Mouse (Mus musculus) adrenal gland, postnatal 25 days (tissue): ENCODE measurements around the gene Ppp1r3f. TPM values are rescaled to one million over a fixed set of nuclear protein-coding genes. Genes with fewer than 3 reads are reported as not detected.

Source experiments
- DNase-seq: peaks from one replicate; pipeline ENCODE4 v3.0.0; 2021; ENCODE audit warnings: mixed read lengths
- long read RNA-seq: library from polyadenylated mRNA; stranded (forward); transcript quantifications from one replicate; pipeline ENCODE4 v2.0.0, GENCODE M21; 2021
- total RNA-seq: library from RNA; stranded (reverse); gene quantifications from 2 replicates; pipeline ENCODE4 v1.2.3, GENCODE M21; 2021

Gene Ppp1r3f
- total RNA-seq = 4.2 and 4.6 TPM in 2 replicates
- long read RNA-seq, transcript Ppp1r3f-201 (4 exons, 3,066 nt) = major isoform, 8 of 10 reads
- long read RNA-seq, partial matches to known transcripts = 0 of 10 reads
- long read RNA-seq, other reads (novel, unspliced or antisense) = 2 of 10 reads

GRCm38 (mm10) chrX:7574087-7574884, at the start of gene Ppp1r3f:
Gene Ppp1r3f, minus strand, starts transcription at chrX:7574283.
- DNase-seq = peak; percentile 91

DNA sequence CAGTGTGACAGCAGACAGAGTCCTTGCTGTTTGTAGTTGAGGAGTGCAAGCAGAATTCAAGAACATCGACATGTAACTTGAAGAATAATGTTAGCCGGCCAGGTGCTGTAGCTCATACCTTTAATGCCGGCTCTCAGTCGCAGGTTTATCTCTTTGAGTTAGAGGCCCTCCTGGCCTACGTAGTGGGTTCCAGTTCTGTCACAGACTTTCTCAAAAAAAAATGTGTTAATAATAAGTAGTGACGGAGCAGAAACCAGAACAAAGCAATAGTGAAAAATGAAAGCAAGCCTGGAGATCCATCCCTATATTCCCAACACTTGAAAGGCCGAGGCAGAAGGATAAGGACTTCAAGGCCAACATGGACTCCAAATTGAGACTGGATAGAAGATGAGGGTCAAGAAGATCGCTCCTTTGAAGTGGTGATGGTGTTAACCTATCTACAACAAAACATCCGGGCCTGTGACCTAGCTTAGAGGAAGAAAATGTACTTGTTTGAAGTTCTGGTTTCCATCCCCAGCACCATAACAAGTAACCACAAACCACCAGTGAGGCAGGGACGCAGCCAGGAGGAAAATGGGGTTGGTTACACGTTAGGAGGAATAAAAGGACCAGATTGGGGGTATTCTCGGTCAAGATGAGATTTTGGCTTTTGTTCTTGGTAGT, 43.9 kb upstream of the Ppp1r3f start:
- DNase-seq = no peak

- DNase-seq = no peak
Observed at GRCm38 (mm10) chrX:7610536-7611258, 36.6 kb upstream of the Ppp1r3f start.

DNA sequence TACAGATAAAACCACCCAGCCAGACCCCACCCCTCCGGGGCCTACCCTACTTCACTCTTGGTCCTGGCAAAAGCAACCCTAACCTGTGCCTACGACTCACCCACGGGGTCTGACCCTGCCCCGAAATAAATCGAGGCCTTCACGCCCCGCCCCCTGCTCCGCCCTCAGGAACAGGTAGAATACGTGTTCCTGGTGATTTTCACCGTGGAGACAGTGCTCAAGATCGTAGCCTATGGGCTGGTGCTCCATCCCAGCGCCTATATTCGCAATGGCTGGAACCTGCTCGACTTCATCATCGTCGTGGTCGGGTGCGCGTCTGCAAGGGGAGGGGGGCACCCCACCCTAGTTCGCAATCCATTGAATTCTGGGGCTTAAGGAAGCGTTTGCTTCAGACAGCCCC, 36.0 kb upstream of the Ppp1r3f start:
- no peak for DNase-seq

DNA sequence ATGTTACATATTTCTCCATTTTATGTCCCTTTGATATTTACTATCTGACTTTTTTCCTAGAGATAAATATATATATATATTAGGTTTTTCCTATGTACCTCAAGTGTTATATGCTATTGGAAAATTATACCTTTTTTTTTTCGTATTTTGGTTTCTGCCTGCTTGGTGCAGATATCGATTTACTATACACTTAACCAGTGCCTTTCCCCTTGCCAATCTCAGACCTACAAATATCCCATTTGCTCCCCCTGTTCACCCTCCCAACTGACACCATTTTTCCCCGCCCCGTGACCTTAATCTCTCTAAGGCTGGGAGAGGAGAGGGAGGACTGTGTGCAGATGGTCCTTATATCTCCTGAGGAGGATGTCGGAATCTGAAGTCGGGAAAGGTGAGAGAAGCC, 32.7 kb upstream of the Ppp1r3f start, which contains the start of gene Cacna1f:
TSS of gene Cacna1f (plus strand) at position 301 of the 400 bp plus-strand sequence.
- no peak for DNase-seq

DNA sequence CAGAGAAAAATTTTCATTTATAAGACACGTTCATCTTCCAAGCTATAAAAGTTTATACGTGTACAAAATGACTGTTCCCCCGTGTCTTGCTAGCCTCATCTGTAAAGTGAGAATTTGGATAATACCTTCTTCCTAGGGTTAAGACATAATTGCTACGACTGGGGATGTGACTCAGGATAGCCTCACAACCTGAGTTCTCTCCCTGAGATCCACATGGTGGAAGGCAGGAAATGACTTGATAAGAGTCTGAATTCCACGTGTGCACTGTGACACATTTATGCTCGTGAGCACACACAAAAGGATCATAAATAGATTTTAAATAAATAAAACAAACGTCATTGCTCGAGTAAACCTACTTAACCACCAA, 31.5 kb upstream of the Ppp1r3f start:
- DNase-seq = no peak

- DNase-seq = peak; percentile 80
Observed at GRCm38 (mm10) chrX:7604879-7605574, 30.9 kb upstream of the Ppp1r3f start, which contains the start of gene Ccdc22. Gene Ccdc22, minus strand, starts transcription at chrX:7605517.

- DNase-seq = no peak
Observed at GRCm38 (mm10) chrX:7604004-7604403, 29.9 kb upstream of the Ppp1r3f start.

- DNase-seq = no peak
Observed at GRCm38 (mm10) chrX:7595371-7595770, 21.3 kb upstream of the Ppp1r3f start.

- no peak for DNase-seq
Observed at GRCm38 (mm10) chrX:7586356-7586755, 12.3 kb upstream of the Ppp1r3f start.

GRCm38 (mm10) chrX:7583881-7584280, 9.8 kb upstream of the Ppp1r3f start:
- DNase-seq = no peak

GRCm38 (mm10) chrX:7581151-7581550, 7.1 kb upstream of the Ppp1r3f start:
- no peak for DNase-seq

GRCm38 (mm10) chrX:7574885-7575231, 775 bp upstream of the Ppp1r3f start:
- DNase-seq = no peak

GRCm38 (mm10) chrX:7573176-7574086, 652 bp downstream of the Ppp1r3f start, which contains the start of gene Foxp3:
Gene Foxp3, plus strand, starts transcription at chrX:7573644.
- peak; percentile 58 for DNase-seq

- no peak for DNase-seq
Observed at GRCm38 (mm10) chrX:7572466-7572865, 1.6 kb downstream of the Ppp1r3f start.

GRCm38 (mm10) chrX:7571565-7572136, 2.4 kb downstream of the Ppp1r3f start:
- DNase-seq = no peak

DNA sequence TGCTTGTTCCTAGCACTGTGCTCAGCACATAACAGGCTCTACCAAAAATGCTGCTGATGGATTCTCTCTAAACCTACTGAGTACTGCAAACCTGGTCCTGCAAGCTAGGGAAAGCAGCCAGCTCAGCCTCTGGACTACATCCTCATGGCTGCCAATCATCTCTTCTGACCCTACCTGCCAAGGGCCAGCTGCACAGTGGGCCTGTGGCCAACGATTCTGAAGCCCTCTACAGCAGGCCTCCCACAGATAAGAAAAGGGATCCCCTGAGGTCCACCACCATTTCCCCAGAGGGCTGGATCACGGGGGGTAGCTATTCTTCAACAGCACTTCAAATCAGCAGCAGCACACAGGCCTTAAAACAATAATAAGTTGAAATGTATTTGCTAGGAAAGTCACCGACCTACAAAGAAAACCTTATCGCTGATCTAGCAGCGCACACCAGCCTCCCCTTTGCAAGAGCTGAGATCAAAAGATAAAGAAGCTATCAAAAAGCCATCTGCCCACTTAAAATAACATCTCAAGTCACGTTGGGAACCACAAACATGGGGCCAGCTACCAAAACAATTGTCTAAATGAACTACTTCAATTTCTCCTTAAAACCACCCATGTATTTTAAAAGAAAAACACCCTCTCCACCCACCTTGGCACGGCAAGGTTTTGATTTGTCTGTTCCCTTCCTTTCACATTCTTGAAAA, 3.5 kb downstream of the Ppp1r3f start:
- DNase-seq = no peak

GRCm38 (mm10) chrX:7567491-7567890, 6.6 kb downstream of the Ppp1r3f start:
- DNase-seq = no peak

DNA sequence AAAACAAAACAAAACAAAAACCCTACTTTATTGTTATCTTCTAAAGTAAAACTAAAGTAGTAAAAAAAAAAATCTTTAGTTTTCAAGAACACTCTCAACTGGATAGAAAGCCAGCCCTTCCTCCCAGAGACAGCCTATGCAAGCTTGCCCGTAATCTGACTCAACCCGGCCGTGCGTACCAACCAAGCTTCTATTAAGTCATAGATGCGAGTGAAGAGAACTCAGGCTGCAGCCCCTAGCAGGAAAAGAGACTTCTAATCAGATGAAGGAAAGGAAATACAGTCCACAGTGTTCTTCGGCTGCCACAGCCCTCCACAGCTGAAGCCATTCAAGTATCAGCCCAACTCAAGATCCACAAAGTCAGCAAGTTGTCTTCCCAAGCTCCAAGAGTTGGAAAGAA, 7.7 kb downstream of the Ppp1r3f start:
- no peak for DNase-seq

DNA sequence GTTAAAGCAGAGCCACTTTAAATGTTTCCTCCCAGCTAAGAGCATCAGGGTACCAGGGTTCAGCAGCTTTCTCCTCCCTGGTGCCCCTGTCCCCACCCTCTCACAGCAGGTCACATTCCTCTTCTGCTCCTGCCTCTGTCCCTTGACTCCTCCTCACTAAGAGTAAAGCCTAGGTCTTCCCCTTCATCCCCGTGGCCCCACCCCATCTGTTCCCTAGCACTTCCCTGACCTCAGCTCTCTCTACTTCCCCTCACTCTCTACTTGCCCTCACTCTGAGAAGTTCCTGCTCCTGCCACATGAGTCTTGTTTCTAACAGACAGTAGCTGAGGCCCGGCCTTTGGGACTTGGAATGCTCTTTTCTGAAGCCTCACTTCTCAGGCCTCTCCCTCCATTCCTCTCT, 11.0 kb downstream of the Ppp1r3f start:
- no peak for DNase-seq
